Mouse (Mus musculus): ENCODE data around the gene Fscn2. TPM values are rescaled to one million over a fixed set of nuclear protein-coding genes. Genes with fewer than 3 reads are reported as not detected.
"Not testable (repeated sequence)": the region's sequence is repeated elsewhere in the genome, so short reads cannot be mapped to it uniquely, and the experiment has no call there.

Gene Fscn2
- polyA plus RNA-seq, 1 experiment from 2014 or later: 0.19 TPM

GRCm38 (mm10) chr11:120335431-120336021 is 25.8 kb upstream of the Fscn2 start:
- H3K4me3 ChIP-seq: no peak overlapping the region
- no peak overlapping the region for H3K27ac ChIP-seq (replicated peaks)
- no peaks in the 10 kb centered on the region for H3K36me3 ChIP-seq (replicated peaks)
- peak; percentile 5 for DNase-seq (ENCODE audit: low spot score)
- H3K4me1 ChIP-seq: no peaks in the 10 kb centered on the region
- peaks cover 13% of the 10 kb centered on the region; the same call in 1 of the 2 replicates for H3K9me3 ChIP-seq
- 86% methylated on average over 6 of the region's 6 CpGs for WGBS
- H3K27me3 ChIP-seq (replicated peaks; ENCODE audit: low read depth, poor library complexity, severe bottlenecking): no peaks in the 10 kb centered on the region

GRCm38 (mm10) chr11:120337447-120337846 is 23.9 kb upstream of the Fscn2 start:
- Histone ChIP-seq H3K4me1 (no peaks in the 10 kb centered on the region), H3K4me3 (no peak overlapping the region), H3K36me3 (replicated peaks) (no peaks in the 10 kb centered on the region), H3K27me3 (replicated peaks; ENCODE audit: low read depth, poor library complexity, severe bottlenecking) (no peaks in the 10 kb centered on the region), H3K9me3 (peaks cover 7% of the 10 kb centered on the region; the same call in 1 of the 2 replicates), H3K27ac (replicated peaks) (no peak overlapping the region)
- WGBS: 37% methylated on average over 2 of the region's 2 CpGs
- peak; percentile 8 for DNase-seq (ENCODE audit: low spot score)

GRCm38 (mm10) chr11:120338786-120339185 is 22.5 kb upstream of the Fscn2 start:
- Histone ChIP-seq H3K36me3 (replicated peaks) (no peaks in the 10 kb centered on the region), H3K4me3 (no peak overlapping the region), H3K9me3 (peaks cover 6% of the 10 kb centered on the region; the same call in 1 of the 2 replicates), H3K27ac (replicated peaks) (no peak overlapping the region), H3K4me1 (no peaks in the 10 kb centered on the region), H3K27me3 (replicated peaks; ENCODE audit: low read depth, poor library complexity, severe bottlenecking) (no peaks in the 10 kb centered on the region)
- DNase-seq (ENCODE audit: low spot score): peak; percentile 3
- 79% methylated on average over 3 of the region's 3 CpGs for WGBS

GRCm38 (mm10) chr11:120339978-120340513 is 21.3 kb upstream of the Fscn2 start:
- 91% methylated on average over 10 of the region's 10 CpGs for WGBS
- H3K4me1 ChIP-seq: no peaks in the 10 kb centered on the region
- no peaks in the 10 kb centered on the region for H3K9me3 ChIP-seq
- peaks cover 7% of the 10 kb centered on the region for H3K36me3 ChIP-seq (replicated peaks)
- no peak overlapping the region for H3K27ac ChIP-seq (replicated peaks)
- H3K4me3 ChIP-seq: no peak overlapping the region; the same call in 1 of the 2 replicates
- H3K27me3 ChIP-seq (replicated peaks; ENCODE audit: low read depth, poor library complexity, severe bottlenecking): no peaks in the 10 kb centered on the region
- DNase-seq (ENCODE audit: low spot score): peak; percentile 7

GRCm38 (mm10) chr11:120341661-120342060 is 19.7 kb upstream of the Fscn2 start:
- Histone ChIP-seq H3K36me3 (replicated peaks) (peaks cover 17% of the 10 kb centered on the region), H3K27me3 (replicated peaks; ENCODE audit: low read depth, poor library complexity, severe bottlenecking) (no peaks in the 10 kb centered on the region), H3K27ac (replicated peaks) (no peak overlapping the region), H3K4me1 (peaks cover 9% of the 10 kb centered on the region), H3K4me3 (no peak overlapping the region), H3K9me3 (no peaks in the 10 kb centered on the region)
- peak; percentile 8 for DNase-seq (ENCODE audit: low spot score)
- 93% methylated on average over 4 of the region's 4 CpGs for WGBS

- WGBS: 89% methylated on average over 5 of the region's 5 CpGs
- peak; percentile 13 for DNase-seq (ENCODE audit: low spot score)
- Histone ChIP-seq H3K4me3 (no peak overlapping the region), H3K4me1 (peaks cover 10% of the 10 kb centered on the region), H3K27ac (replicated peaks) (no peak overlapping the region), H3K36me3 (replicated peaks) (peaks cover 25% of the 10 kb centered on the region), H3K27me3 (replicated peaks; ENCODE audit: low read depth, poor library complexity, severe bottlenecking) (no peaks in the 10 kb centered on the region), H3K9me3 (no peaks in the 10 kb centered on the region)
Observed at GRCm38 (mm10) chr11:120342656-120343160, 18.6 kb upstream of the Fscn2 start.

GRCm38 (mm10) chr11:120343519-120344309 is 17.6 kb upstream of the Fscn2 start:
- Histone ChIP-seq H3K4me3 (peak overlapping the region; percentile 6; the same call in 1 of the 2 replicates), H3K4me1 (peaks cover 12% of the 10 kb centered on the region), H3K27ac (replicated peaks) (no peak overlapping the region), H3K9me3 (no peaks in the 10 kb centered on the region), H3K27me3 (replicated peaks; ENCODE audit: low read depth, poor library complexity, severe bottlenecking) (no peaks in the 10 kb centered on the region), H3K36me3 (replicated peaks) (peaks cover 26% of the 10 kb centered on the region)
- 81% methylated on average over 5 of the region's 5 CpGs for WGBS
- DNase-seq (ENCODE audit: low spot score): peak; percentile 57

GRCm38 (mm10) chr11:120344310-120344920 is 16.9 kb upstream of the Fscn2 start:
- Histone ChIP-seq H3K4me3 (0 out of 2 replicates have a peak overlapping the region, but pooled peaks have one; percentile 6), H3K9me3 (no peaks in the 10 kb centered on the region), H3K27me3 (replicated peaks; ENCODE audit: low read depth, poor library complexity, severe bottlenecking) (no peaks in the 10 kb centered on the region), H3K4me1 (peaks cover 19% of the 10 kb centered on the region), H3K36me3 (replicated peaks) (peaks cover 26% of the 10 kb centered on the region), H3K27ac (replicated peaks) (no peak overlapping the region)
- DNase-seq (ENCODE audit: low spot score): peak; percentile 35
- 63% methylated on average over 5 of the region's 5 CpGs for WGBS

- DNase-seq (ENCODE audit: low spot score): peak; percentile 56
- Histone ChIP-seq H3K27ac (replicated peaks) (peak overlapping the region; percentile 44; the same call in 1 of the 2 replicates), H3K9me3 (no peaks in the 10 kb centered on the region), H3K27me3 (replicated peaks; ENCODE audit: low read depth, poor library complexity, severe bottlenecking) (no peaks in the 10 kb centered on the region), H3K36me3 (replicated peaks) (peaks cover 26% of the 10 kb centered on the region), H3K4me3 (peak overlapping the region; percentile 45; the same call in 1 of the 2 replicates), H3K4me1 (peaks cover 27% of the 10 kb centered on the region)
- WGBS: 39% methylated on average over 1 of the region's 1 CpGs
Observed at GRCm38 (mm10) chr11:120345067-120345681, 16.2 kb upstream of the Fscn2 start.

- Histone ChIP-seq H3K36me3 (replicated peaks) (peaks cover 29% of the 10 kb centered on the region), H3K4me1 (peaks cover 40% of the 10 kb centered on the region), H3K4me3 (peak overlapping the region; percentile 59)
- DNase-seq (ENCODE audit: low spot score): peak; percentile 12
- H3K27ac ChIP-seq (replicated peaks); H3K27me3 ChIP-seq (replicated peaks; ENCODE audit: low read depth, poor library complexity, severe bottlenecking); H3K9me3 ChIP-seq: not testable (repeated sequence)
- 74% methylated on average over 11 of the region's 13 CpGs for WGBS
Observed at GRCm38 (mm10) chr11:120346383-120347034, 14.8 kb upstream of the Fscn2 start.

- Histone ChIP-seq H3K9me3 (no peaks in the 10 kb centered on the region), H3K36me3 (replicated peaks) (peaks cover 33% of the 10 kb centered on the region), H3K4me1 (peaks cover 41% of the 10 kb centered on the region), H3K4me3 (peak overlapping the region; percentile 99), H3K27me3 (replicated peaks; ENCODE audit: low read depth, poor library complexity, severe bottlenecking) (no peaks in the 10 kb centered on the region), H3K27ac (replicated peaks) (peak overlapping the region; percentile 100)
- 12% methylated on average over 10 of the region's 10 CpGs for WGBS
- DNase-seq (ENCODE audit: low spot score): peak; percentile 33
Observed at GRCm38 (mm10) chr11:120347301-120347700, 14.0 kb upstream of the Fscn2 start.
